Mouse (Mus musculus) forelimb bud, embryonic 11.5 days (tissue): ENCODE results near the gene Rtp4.

Experiments
- DNase-seq: peaks from one replicate; pipeline ENCODE4 v3.0.0-alpha.2; 2012; ENCODE audit warnings: low read depth, low spot score

Rtp4 gene

DNA sequence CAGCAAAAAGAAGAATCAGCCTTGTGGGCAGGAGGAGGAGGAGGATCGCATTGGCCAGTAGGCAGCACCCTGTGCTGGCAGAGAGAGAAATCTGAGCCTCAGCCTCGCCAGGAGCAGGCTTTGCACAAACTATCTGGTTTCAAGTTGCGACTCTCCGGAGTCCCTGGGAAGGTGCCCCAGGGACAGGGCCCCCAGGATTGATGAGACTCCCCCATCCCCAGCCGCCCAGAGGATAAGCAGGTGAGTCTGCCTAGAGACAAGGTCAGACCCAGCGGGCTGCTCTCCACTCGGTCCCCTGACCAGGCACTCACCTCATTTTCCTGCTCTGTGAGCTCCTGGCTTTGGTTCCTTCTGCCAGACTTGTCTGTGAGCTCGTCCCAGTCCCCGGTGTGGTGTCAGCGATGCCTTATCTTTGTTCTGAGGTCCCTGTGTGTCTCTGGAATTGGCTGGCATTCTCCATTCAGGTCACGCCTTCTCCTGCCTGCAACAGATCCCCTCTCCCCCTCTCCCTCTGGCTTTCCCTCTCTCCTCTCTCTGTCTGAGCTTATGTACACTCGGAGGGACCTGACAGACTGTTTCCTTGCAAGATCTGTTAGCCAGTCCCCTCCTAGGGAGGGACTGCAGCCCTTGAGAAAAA lies at the start of gene Rtp4, which contains the start of gene Masp1:
Gene Rtp4 (plus strand): TSS at position 57 of the 637 bp plus-strand sequence.
Gene Masp1 (minus strand): TSS at position 581 of the 637 bp plus-strand sequence.
- peak; percentile 50 for DNase-seq

DNA sequence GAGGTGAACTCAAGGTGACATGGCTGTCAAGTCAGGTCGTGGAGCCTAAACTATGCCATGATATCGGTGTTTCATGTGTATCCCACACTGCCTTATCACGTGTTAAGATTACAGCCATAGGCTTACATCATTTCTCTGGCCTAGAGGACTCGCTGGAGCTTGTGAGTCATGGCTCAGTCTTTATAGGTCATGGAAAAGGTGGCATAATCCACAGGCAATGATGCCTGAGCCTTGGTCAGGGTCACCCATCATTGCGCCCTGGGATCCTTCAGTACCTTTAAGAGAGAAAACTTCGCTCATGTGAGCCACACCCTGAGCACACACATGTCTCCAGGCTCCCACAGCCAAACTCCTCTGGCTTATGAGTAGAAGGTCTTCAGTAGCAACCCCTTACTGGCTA lies 48.5 kb upstream of the Rtp4 start:
- DNase-seq, result no peak

DNA sequence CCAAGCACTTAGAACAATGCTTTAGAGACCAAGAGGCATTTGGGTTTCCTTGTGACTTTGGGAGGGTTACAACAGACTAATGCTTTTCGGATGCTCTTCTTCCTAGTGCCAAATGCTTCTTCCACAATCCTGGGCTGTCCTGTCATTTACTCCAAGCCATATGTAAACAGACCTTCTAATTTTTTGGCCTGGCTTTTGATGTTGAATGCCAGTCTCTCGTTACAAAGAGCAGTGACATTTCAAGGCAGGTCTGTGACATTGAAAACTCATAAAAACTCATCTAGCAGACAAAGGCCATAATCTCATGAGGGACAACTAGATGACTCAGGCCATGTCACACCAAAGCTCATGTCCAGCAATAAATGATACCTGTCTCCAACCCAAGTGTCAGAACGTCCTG lies 48.0 kb upstream of the Rtp4 start:
- DNase-seq, result no peak

DNA sequence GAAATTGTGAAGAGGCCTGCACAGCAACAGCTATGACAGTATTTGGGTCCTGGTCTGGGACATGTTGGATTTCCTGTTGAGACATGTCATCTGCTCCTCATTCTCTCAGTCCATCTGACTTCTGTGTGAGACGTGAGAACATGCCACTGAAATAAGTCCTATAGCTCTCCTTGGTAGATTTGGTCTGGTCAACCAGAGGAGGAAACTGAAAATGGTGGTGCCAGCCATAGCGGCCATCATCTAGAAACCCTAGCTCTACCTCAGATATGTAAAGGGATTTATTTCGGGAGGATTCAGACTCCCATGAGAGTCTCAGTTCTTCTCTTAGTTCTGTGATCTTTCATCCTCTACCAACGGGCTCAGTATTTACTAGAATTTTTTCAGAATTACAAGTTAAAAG lies 44.4 kb upstream of the Rtp4 start:
- no peak for DNase-seq

DNA sequence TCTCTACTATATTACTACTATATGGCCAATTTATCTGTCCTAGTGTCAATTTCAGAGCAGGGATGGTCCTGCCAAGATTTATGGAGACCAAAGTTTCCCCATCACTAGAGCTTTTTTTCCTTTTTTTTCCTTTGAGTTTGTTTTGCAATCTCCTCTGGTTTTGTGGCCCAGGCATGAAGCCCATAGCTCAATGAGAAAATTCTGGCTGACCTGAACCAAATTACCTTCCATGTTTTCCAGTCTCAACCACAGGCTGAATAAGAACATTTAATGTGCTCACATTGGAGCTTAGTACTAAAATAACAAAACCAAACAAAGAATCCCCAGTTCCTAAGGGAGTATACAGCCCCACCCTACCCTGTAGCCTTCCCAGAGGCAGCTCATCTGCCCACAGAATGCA lies 43.5 kb upstream of the Rtp4 start:
- DNase-seq, result no peak

DNA sequence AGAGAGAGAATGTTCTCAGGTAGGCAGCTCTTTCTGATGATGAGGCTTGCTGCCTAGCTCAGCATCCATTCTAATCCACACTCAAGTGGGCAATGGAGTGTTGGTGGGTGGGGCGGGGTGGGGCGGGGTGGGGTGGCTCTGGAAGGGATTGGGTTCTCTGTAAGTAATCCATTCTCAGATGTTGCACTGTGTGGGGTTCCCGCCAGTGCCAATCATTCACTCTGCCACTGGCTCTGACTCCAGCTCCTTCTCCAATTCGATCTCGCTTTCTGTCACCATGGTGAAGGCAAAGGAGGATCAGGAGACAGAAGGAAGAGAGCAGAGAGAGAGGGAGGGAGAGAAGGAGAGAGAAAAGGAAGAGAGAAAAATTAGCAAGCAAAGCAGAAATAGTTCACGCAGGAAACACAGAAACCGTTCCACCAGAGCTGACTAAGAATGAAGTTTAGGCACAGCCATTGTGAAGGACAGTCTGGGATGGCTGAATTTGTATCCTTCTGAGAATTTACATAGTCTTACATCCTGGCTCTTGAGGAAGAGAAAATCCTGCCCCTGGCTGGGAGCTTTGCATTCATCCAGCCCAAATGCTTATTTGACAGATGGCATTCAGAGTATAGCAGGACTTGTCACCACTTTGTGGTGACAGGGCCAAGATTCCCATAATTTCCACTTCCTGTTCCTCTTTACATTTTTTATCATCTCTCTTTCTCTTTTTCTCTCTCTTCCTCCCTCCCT lies 40.1 kb upstream of the Rtp4 start:
- no peak for DNase-seq

DNA sequence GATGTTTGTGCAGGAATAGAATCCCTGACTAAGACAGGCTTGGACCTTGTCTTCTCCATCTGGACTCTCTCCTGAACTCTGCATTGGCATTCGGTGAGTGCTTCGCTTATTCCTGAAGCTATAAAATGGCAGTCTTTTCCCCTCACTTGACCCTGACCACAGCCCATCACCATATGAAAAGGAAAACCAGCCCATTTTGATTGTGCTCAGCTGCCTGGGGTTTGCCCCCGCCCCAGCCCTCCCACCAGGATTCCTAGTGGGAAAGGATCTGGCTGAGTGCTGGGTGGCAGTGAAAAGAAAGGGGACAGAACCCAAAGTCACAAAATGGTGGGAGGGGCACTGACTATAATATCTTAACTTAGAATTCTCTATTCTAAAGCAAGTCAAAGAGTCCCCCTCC lies 37.9 kb upstream of the Rtp4 start:
- DNase-seq, result no peak

DNA sequence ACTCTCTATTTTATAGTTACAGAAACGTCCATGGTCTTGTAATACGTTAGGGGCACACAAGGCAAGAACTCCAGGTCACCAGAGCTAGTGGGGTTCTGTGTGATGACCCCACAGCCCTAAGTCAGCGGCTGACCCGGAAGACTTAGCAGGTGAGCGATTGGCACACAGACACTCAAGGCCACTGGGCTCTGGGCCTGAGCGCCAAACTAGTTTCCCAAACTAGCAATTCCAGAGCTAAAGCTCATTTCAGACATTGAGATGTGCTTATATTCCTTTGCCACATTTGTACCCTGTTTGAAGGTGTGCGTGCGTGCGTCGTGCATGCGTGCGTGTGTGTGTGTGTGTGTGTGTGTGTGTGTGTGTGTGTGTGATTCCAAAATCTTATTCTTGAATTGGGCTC lies 37.2 kb upstream of the Rtp4 start:
- DNase-seq, result no peak

DNA sequence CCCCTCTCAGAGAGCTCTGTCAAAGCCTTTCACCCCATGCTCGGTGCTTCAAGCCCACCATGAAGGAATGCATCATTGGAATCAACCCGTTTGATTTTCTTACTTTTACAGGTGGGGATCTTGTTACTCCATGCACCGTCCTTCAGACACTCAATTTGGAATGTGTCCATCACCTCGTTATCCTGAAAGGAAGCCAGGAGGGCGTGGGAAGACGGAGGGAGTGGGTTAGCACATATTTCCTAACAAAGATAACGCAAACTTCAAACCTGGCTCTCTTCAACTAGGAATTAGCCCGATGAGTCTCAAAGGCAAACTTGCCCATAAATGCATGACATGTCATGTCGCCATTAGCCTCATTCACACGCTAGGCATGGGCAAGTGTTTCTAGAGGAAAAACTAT lies 36.8 kb upstream of the Rtp4 start:
- no peak for DNase-seq

DNA sequence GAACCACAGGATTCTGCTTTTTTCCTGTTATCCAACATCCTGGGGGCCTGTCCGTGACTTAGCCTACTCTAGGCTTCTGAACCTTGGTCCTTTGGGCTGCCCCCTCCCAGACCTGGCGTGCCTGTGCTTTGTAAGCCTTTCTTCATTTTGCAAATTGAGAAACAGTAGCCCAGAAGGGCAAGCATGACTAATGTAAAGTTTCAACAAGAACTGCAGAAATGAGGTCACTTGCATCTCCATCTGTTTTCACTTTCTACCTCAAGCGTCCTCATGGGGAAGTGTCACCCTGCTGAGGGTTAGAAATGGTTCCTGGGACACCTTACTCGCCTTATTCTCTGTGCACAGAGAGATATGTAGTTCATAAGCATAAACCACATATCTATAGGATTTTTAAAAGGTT lies 27.3 kb upstream of the Rtp4 start:
- no peak for DNase-seq

DNA sequence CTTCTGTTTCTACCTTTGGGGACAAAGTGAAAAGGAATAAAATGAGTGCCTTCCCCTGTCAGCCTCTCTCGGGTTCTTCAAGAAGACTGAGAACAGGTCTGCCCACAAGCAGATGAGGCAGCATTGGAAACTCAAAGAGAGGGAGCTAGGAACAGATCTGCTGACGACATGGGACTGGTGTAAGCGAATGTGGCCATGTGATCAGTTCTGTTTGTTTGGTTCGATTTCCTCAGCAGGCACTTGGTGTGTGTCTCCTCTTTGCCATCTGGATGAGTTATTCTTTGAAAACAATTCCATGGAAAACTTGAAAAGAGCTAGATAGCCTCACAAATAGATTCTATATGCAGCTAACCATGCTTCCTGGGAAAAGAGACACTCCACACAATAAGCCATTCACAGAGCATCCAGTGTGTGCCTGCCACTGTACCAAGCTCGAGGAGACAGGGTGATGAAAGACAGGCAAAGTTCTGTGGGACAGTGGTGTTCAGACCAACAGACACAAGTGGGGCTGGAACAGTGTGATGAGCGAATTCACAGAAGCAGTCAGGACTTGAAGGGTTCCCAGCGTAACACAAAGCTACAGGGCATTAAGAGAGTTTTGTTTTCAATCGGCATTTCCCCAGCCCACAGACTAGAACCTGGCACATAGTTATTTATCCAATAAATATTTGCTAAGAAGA lies 23.7 kb upstream of the Rtp4 start:
- DNase-seq, result no peak

DNA sequence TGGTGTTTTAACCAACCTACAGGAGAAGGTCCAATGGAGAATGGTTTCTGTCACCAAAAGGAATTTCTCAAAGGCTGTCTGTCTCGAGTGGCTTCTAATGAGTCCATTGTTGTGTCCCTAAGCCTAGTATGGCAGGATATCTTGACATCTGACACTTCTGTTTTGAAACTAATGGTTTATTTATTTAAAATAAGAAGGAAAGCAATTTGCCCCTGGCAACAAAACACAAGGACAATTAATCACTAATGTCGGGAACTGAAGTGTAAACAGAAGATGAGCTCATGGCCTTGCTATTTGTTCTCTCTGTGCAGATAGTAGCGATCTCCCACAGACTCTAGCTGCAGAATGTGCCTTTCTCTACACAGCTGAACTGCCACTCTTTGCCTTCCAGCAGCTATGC lies 22.7 kb upstream of the Rtp4 start:
- no peak for DNase-seq

DNA sequence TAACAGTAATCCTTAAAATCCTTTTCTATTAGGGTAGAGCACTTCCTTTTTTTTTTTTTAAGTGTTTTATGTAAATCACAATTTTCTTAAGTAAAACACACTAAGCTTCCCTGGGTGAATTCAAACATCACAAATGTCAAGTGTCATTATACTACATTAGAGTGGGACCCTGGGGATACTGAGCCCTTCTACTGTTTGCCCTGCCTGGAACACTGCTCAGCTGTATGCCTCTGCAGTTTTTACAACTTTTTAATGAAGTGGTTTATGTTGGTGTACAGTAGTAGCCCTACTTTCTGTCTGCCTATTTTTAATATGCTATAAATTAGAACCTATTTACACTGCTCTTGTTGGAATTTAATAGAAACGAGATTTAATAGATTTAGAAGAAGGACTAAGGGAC lies 22.2 kb upstream of the Rtp4 start:
- no peak for DNase-seq

DNA sequence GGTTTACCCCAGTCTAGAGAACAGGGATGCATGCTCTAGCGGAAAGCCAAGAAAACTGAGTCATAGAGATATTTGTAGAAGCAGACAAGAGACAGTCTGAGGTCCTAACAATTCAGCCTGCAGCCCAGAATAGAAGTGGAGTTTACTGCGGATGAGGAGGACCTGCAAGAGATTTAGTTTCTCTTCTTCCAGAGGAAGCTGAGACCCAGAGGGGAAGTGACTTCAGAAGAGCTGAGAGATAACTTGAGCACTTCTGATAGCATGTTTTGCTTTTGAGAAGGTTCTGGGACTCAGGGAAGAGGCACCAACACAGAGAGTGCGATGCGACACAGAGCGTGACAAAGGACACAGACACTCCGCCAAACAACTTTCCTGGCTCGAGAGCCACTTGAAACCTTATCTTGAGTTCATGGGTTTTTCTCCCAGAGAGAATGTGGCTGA lies 21.4 kb upstream of the Rtp4 start:
- DNase-seq, result no peak

DNA sequence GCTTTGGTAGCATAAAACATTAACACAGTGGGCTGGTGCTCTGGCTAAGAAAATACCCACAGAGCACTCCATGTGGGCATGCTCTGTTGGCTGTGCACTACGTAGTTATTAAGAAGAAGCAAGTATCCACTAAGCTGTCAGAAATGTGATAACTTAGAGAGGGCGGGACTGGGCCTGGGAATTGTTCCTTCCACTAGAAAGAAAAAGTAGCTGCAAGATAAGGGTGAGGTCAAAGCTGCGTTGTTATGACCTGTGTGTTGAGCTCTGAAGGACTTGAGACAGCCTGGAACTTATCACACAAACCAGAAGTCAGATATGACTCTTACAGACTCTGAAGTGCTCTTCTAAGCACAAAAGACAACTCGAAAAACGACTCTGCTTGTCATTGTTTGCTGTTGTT lies 19.5 kb upstream of the Rtp4 start:
- no peak for DNase-seq

DNA sequence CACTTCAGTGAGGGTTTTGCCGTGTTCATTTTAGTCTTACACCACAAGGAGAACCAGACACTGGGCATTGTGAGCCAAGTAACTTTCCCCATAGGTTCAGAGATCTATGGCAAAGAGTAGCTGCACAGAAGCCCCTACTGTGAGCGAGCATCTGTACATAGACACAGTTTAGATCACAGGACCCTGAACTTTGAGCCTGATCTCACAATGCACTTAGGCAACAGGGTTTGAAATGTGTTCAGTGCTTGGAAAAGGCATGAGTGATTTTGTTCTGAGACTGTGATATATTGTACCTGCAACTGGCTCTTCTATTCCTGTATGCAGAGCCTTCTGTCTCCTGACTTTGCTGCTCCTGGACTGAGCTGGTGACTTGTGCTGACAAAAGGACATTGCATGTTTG lies 18.8 kb upstream of the Rtp4 start:
- DNase-seq, result no peak

DNA sequence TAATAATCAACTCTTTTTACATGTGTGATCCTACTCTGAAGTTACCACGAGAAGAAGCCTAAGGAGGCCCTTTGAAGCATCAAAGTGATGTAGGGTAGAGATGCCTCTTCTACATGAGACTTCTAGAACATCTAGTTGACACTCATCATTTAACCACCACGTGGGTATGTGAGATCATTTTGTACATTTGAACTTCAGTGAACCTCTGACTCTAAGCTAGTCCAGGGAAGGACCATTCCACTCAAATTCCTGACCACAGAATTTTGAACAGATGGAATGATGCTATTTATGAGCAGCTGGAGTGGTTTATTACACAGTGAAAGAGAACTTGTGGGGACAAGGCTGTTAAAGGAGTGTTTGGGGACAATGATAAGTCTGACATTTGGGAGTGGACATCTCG lies 17.6 kb upstream of the Rtp4 start:
- DNase-seq, result no peak

DNA sequence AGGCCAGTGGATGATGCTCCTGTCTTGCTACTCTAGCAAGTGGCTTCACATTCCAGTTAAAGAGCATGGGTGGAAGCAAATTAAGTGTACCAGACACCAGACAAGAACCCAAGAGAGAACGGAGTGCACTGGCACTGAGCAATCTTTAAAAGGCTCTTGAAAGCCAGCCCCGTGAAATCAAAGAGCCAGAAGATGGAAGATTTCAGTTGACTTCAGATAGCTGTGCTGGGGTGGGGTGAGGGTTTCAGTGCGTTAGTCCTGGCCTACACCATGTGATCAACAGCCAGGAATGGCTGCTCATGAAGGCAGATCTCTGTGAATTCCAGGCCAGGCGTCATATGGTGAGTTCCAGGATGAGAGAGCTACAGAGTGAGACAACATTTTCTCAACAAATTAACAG lies 16.7 kb upstream of the Rtp4 start:
- DNase-seq, result no peak

DNA sequence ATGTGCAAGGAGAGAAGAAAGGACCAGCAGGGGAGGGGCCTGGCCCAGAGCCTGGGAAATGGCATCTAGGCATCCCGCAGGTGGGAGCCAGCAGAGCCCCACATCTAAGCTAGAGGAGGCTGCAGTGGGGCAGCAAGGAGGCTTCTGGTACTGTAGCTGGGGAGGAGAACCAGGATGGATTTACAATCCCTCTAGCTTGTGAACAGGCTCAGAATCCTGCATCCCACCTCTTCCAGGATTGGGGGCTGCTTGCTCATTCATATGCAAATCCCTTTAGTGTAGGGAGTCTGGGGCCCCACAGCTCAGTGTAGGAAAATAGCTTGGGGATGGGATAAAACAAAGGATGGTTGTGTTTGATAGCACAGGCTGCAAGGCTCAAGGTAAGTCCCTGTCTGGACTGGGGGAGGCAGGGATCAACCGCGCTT lies 15.8 kb upstream of the Rtp4 start:
- DNase-seq, result no peak

DNA sequence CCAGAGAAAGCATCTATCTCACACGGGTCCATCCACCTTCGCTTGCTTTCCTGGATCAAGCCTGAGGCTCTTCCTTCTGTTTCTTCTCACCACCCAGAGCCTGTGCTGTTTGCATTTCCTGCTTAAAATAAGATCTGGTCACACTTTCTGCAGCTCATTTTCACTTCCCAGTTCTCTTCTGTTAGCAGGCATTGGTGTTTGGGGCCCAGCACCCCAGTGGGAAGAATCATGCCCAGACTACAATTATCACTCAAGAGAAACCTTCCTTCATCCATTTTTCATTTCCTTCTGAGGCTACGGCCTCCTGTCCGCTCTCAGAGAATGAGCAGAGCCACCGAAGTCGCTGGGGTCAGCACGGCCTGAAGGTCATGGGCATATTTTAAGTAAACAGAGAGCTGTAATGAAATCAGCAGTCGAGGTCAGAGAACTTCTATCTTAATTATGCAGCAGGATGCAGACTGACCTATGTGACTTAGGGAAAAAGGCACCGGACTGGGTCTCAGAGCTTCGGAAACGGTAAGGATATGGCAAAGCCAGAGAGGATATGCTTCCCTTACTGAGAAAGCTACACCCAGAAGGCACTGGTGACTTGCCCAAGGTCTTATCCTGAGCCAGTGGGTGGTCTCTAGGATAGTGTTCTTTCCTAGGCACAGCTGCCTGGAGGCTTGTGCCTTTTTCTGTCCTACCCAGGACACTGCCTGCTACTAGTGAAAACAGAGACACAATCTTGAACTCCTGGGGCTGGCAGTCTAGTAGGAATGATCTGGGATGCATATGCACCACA lies 14.0 kb upstream of the Rtp4 start:
- no peak for DNase-seq

DNA sequence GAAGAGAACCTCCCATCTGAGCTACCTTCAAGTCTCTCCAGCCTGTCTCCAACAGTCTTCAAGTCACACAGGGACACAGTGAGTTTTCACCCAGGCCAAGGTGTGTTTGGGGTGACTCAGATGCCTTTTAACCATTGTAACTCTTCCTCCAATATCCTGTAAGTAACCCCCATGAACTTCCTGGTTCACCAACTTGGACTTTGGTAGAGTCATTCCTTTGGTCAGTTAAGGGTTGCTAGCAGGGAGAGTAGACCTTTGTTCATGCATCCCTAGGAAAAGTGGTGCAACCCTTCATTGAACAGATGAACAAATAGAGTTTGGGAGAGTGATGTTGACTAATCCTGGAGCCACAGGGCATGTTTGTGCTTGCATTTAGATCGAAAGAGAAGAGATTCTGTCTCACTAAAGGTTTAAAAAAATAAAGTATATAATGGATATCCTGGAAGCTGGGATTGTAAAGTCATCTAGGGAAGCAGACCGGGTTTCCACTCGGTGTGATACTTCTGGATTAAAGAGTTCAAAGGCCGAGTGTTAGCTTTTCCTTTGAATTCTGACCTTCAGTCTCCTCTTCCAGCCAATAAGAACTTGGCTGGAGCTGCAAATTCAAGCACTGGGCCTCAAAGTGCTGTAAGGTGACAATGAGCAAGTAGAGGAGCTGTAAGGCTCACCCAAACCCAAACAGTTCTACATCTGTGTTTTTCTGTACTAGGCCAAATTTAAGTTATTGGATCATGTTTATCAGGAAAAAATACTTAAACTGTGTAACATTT lies 8.7 kb upstream of the Rtp4 start:
- DNase-seq, result no peak
